Mouse (Mus musculus) erythroblast, embryonic 14.5 days (primary cell): ENCODE data around the gene Nrip2. TPM values are rescaled to one million over a fixed set of nuclear protein-coding genes. Genes with fewer than 3 reads are reported as not detected.

Source experiments
- H3K27me3 ChIP-seq: 2 replicates; pipeline ENCODE4 v1.6.1; 2012; ENCODE audit warnings: inconsistent platforms; ENCODE audit not compliant: control insufficient read depth
- H3K36me3 ChIP-seq: 2 replicates; pipeline ENCODE4 v1.6.1; 2012; ENCODE audit warnings: mild to moderate bottlenecking, inconsistent platforms; ENCODE audit not compliant: control insufficient read depth
- H3K4me1 ChIP-seq: 2 replicates; pipeline ENCODE4 v1.6.1; 2012; ENCODE audit warnings: inconsistent platforms; ENCODE audit not compliant: control insufficient read depth
- H3K4me3 ChIP-seq: replicated peaks from 2 replicates; pipeline ENCODE3; 2012; ENCODE audit warnings: moderate library complexity, mild to moderate bottlenecking, inconsistent platforms
- H3K9me3 ChIP-seq: 2 replicates; pipeline ENCODE4 v1.6.1; 2012; ENCODE audit warnings: low read length, inconsistent platforms, mixed read lengths; ENCODE audit not compliant: control insufficient read depth
- GATA1 ChIP-seq: IDR thresholded peaks from 2 replicates; pipeline ENCODE4 v1.6.1; 2012; ENCODE audit warnings: low read length, inconsistent platforms, mixed read lengths
- TAL1 ChIP-seq: IDR thresholded peaks from 3 replicates; pipeline ENCODE4 v1.6.1; 2012; ENCODE audit warnings: low read length, inconsistent platforms, mixed read lengths
- polyA plus RNA-seq: library from polyadenylated mRNA; stranded (reverse); fragments of >175 nt; gene quantifications from 2 replicates; pipeline ENCODE4 v1.2.3, GENCODE M21; 2012

The Nrip2 gene
- polyA plus RNA-seq: 0.02 TPM in 1 of 2 replicates, not detected in the other

- no peak within 1 kb of the TSS for H3K4me3 ChIP-seq
- H3K4me1 ChIP-seq: no peaks in the 10 kb centered on the region
- no peaks in the 10 kb centered on the region for H3K36me3 ChIP-seq
- no peak for TF ChIP-seq TAL1
- no peak for TF ChIP-seq GATA1
- H3K9me3 ChIP-seq: no peaks in the 10 kb centered on the region
- H3K27me3 ChIP-seq: no peaks in the 10 kb centered on the region
Measured at GRCm38 (mm10) chr6:128398996-128399395, at the start of gene Nrip2. Gene Nrip2, plus strand, starts transcription at chr6:128399296.

- no peaks in the 10 kb centered on the region for H3K4me1 ChIP-seq
- H3K36me3 ChIP-seq: peaks cover 3% of the 10 kb centered on the region
- TF ChIP-seq GATA1 (no peak), TAL1 (no peak)
- no peak overlapping the region for H3K4me3 ChIP-seq
- peaks cover 13% of the 10 kb centered on the region for H3K27me3 ChIP-seq
- no peaks in the 10 kb centered on the region for H3K9me3 ChIP-seq
Measured at GRCm38 (mm10) chr6:128349711-128350110, 49.4 kb upstream of the Nrip2 start.

DNA sequence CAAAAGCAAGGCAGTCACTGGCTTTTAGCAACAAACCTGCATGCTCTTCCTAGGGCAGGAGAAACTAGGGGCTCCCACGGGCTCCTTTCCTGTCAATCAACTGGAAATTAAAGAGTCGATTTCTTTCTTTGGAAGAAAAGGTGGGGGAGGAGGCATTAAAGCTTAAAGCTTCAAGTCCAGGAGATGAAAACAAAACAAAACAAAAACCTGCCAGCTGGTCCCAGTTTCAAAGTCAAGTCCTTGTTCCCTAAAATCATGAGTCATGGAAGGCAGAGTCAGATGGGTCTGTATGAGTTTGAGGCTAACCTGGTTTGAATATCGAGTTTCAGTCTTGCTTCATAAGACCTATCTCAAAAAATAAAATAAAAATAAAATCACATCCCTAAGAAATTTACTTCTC lies 45.0 kb upstream of the Nrip2 start:
- H3K36me3 ChIP-seq: peaks cover 32% of the 10 kb centered on the region
- no peak for TF ChIP-seq TAL1
- TF ChIP-seq GATA1: no peak
- H3K4me3 ChIP-seq: no peak overlapping the region

DNA sequence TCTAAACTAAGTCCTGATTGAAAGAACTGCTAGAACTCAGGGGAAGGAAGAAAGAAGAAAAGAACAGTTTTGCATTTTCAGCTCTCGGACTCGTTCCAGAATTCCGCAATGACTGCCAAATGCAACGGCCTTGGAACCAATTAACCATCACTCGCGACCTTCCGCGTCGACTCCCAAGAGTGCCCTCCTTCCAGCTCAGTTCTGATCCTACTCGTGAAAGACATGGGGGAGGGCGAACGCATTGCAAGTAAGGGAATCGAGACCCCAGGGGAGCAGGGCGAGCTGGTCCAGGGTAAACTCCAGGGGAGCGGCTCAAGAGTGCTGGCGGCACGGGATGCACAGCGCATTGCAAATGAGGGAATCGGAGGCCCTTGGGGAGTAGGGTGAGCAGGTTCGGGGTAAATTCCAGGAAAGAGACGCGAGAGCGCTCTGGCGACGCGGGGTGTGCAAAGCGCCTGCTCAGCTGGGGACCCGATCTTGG lies 43.9 kb upstream of the Nrip2 start:
- Histone ChIP-seq H3K36me3 (peaks cover 42% of the 10 kb centered on the region), H3K9me3 (no peaks in the 10 kb centered on the region), H3K27me3 (peaks cover 24% of the 10 kb centered on the region), H3K4me1 (peaks cover 34% of the 10 kb centered on the region), H3K4me3 (peak overlapping the region; percentile 67)
- TF ChIP-seq TAL1 (no peak), GATA1 (no peak)

More for the DNA sequence above, 45.0 kb upstream of the Nrip2 start:
- peaks cover 24% of the 10 kb centered on the region for H3K27me3 ChIP-seq
- no peaks in the 10 kb centered on the region for H3K9me3 ChIP-seq
- peaks cover 27% of the 10 kb centered on the region for H3K4me1 ChIP-seq

DNA sequence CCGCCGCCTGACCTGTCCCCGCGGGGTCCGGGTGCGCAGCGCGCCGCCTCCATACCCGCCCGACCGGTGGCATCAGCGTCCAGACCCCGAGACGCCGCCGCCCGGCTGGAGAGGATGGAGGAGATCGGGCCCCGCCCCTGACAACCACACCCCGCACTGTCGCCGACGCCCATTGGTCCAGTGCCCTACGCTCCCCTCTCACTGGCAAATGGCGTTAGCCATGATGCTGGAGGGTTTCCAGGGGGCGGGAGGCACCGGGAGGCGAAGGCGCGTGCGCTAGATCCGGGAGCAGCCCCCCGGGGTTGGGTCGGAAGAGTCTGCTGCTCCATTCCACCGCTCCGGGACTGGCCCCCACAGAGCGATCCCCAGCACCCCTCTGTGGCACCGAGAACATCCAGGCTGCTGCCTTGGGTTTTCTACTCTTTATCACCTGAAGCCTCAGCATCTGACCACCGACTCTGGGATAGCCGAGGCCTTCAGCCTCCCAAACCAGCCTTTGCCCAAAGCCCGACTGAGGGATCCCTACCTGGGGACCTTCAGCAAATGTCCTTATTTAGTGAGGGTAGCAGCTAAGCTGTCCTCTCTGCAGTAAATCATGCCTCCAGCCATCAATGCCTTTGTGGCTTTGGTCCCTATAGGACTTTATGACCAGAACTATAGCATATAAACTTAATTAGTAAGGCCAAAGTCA lies 43.2 kb upstream of the Nrip2 start, which contains the start of gene Tulp3:
Gene Tulp3, minus strand, starts transcription at position 126 of the 691 bp plus-strand sequence.
- Histone ChIP-seq H3K4me3 (peak within 1 kb of the TSS; percentile 67), H3K4me1 (peaks cover 40% of the 10 kb centered on the region), H3K9me3 (no peaks in the 10 kb centered on the region), H3K27me3 (peaks cover 24% of the 10 kb centered on the region), H3K36me3 (peaks cover 47% of the 10 kb centered on the region)
- TF ChIP-seq TAL1 (no peak), GATA1 (no peak)

- TF ChIP-seq TAL1 (no peak), GATA1 (no peak)
- Histone ChIP-seq H3K9me3 (no peaks in the 10 kb centered on the region), H3K36me3 (peaks cover 54% of the 10 kb centered on the region), H3K4me3 (no peak overlapping the region), H3K27me3 (peaks cover 18% of the 10 kb centered on the region), H3K4me1 (peaks cover 60% of the 10 kb centered on the region)
Measured at GRCm38 (mm10) chr6:128358999-128359398, 40.1 kb upstream of the Nrip2 start.

DNA sequence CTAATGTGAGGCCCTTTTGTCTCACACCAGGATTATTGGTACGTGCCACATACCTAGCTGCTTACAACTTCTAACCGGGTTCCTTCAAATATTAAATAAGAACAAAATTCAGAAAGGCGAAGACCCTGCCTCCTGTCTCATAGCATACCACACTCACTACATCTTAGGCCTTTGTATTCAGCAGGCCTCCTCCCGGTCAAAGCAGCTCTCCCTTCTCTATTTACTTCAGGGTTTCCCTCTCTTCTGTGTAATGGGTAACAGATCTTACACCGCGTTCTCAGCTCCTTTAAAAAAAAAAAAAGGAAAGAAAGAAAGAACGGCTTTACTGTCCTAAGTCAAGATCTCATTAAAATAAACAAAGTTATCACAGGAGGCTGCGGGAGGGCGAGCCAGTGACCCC lies 37.2 kb upstream of the Nrip2 start:
- Histone ChIP-seq H3K4me1 (peaks cover 58% of the 10 kb centered on the region), H3K4me3 (peak overlapping the region; percentile 99), H3K9me3 (no peaks in the 10 kb centered on the region), H3K27me3 (no peaks in the 10 kb centered on the region), H3K36me3 (peaks cover 72% of the 10 kb centered on the region)
- TF ChIP-seq TAL1 (no peak), GATA1 (no peak)

GRCm38 (mm10) chr6:128362381-128363006 lies 36.6 kb upstream of the Nrip2 start, which contains the start of the genes Rhno1 and Foxm1:
Gene Rhno1, minus strand, starts transcription at chr6:128362911.
Gene Foxm1, plus strand, starts transcription at chr6:128362967.
- H3K4me1 ChIP-seq: peaks cover 56% of the 10 kb centered on the region

More at GRCm38 (mm10) chr6:128362381-128363006, 36.6 kb upstream of the Nrip2 start, which contains the start of the genes Rhno1 and Foxm1:
- TF ChIP-seq TAL1 (no peak), GATA1 (no peak)
- Histone ChIP-seq H3K4me3 (peak within 1 kb of the TSS; percentile 99), H3K36me3 (peaks cover 72% of the 10 kb centered on the region), H3K9me3 (no peaks in the 10 kb centered on the region), H3K27me3 (no peaks in the 10 kb centered on the region)
